Mouse (Mus musculus) limb, embryonic 14.5 days (tissue): Measurements from ENCODE around the gene Eps8l3. TPM values are rescaled to one million over a fixed set of nuclear protein-coding genes. Genes with fewer than 3 reads are reported as not detected.

ENCODE experiments used
- ATAC-seq: fragments of 200-750 bp; cut with Nextera tagmentation; 2 replicates; pipeline ENCODE4 v1.8.0; 2017; ENCODE audit warnings: low read depth, moderate number of reproducible peaks, moderate TSS enrichment; ENCODE audit not compliant: low FRiP score
- DNase-seq: peaks from one replicate; pipeline ENCODE4 v3.0.0-alpha.2; 2015; ENCODE audit warnings: low spot score
- H3K27ac ChIP-seq: fragments of 300-500 bp; sonication (generic); replicated peaks from 2 replicates; pipeline ENCODE4 v1.5.1; 2014; ENCODE audit warnings: low read depth, mild to moderate bottlenecking, low read length, moderate library complexity, mixed read lengths
- H3K27me3 ChIP-seq: fragments of 300-500 bp; sonication (generic); 2 replicates; pipeline ENCODE4 v1.6.1; 2014; ENCODE audit warnings: low read length, mixed read lengths; ENCODE audit not compliant: control insufficient read depth, insufficient read depth
- H3K36me3 ChIP-seq: fragments of 300-500 bp; sonication (generic); 2 replicates; pipeline ENCODE4 v1.6.1; 2014; ENCODE audit warnings: mild to moderate bottlenecking, low read length, moderate library complexity, mixed read lengths; ENCODE audit not compliant: control insufficient read depth, insufficient read depth
- H3K4me1 ChIP-seq: fragments of 300-500 bp; sonication (generic); 2 replicates; pipeline ENCODE4 v1.6.1; 2014; ENCODE audit warnings: antibody characterized with exemption, low read length, mixed read lengths; ENCODE audit not compliant: control insufficient read depth, insufficient read depth
- H3K4me2 ChIP-seq: fragments of 300-500 bp; sonication (generic); replicated peaks from 2 replicates; pipeline ENCODE4 v1.6.1; 2014; ENCODE audit warnings: low read depth, mild to moderate bottlenecking, low read length, moderate library complexity; ENCODE audit not compliant: severe bottlenecking
- H3K4me3 ChIP-seq: fragments of 300-500 bp; sonication (generic); replicated peaks from 2 replicates; pipeline ENCODE4 v1.5.1; 2014; ENCODE audit warnings: low read length
- H3K9ac ChIP-seq: fragments of 300-500 bp; sonication (generic); 2 replicates; pipeline ENCODE4 v1.6.1; 2014; ENCODE audit warnings: mild to moderate bottlenecking, low read depth, low read length, moderate library complexity; ENCODE audit not compliant: severe bottlenecking
- H3K9me3 ChIP-seq: fragments of 300-500 bp; sonication (generic); 2 replicates; pipeline ENCODE4 v1.6.1; 2016; ENCODE audit warnings: low read length; ENCODE audit not compliant: control insufficient read depth
- POLR2A ChIP-seq: fragments of 200-500 bp; IDR thresholded peaks from 2 replicates; pipeline ENCODE4 v1.8.0; 2012; ENCODE audit warnings: inconsistent platforms, mild to moderate bottlenecking, moderate library complexity, borderline replicate concordance; ENCODE audit not compliant: insufficient read depth, insufficient read length; ENCODE audit errors: extremely low read depth
- WGBS: fragments of 180-500 bp; shearing (Covaris S2); extraction: QIAGEN DNeasy Blood & Tissue Kit; methylation state at CpG from one replicate; pipeline ENCODE4 v1.1.7; 2014; 5-methylcytosine and 5-hydroxymethylcytosine counted together
- polyA plus RNA-seq, 2 experiments: library from polyadenylated mRNA; depleted of rRNA in 1 of 2; stranded (reverse) in 1 of 2; unstranded in 1 of 2; fragments of >200 nt; fragmentation: Nextera tagmentation in 1 of 2; extraction: Ambion mirVana in 1 of 2; gene quantifications; 2 replicates each; pipeline versions ENCODE4 v1.2.1 to v1.2.3; 2012 to 2014

The Eps8l3 gene
- polyA plus RNA-seq, 2 experiments, result 0.09 TPM; not detected in 1

DNA sequence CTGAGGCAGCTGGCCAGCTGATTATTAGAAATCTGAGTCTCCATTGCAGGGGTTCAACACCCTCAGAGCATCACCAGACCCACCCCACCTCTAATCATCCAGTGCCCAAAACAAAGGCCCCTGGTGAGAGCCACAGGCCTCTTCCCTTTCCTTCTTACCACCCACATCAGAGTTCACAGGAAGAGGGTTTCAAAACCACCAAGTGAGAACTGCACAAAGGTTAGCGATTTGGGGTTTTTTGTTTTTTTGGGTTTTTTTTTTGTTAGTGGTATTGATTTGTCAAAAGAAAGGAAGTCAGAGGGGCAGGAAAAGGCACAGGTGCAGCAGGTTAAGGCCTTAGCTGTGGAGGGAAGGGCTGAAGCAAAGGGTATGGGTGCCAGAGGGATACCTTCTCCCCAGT is 30.9 kb upstream of the Eps8l3 start:
- Histone ChIP-seq H3K27me3 (no peaks in the 10 kb centered on the region), H3K4me3 (no peak overlapping the region), H3K27ac (no peak overlapping the region), H3K36me3 (no peaks in the 10 kb centered on the region), H3K9ac (no peak overlapping the region), H3K4me2 (no peak overlapping the region), H3K9me3 (no peaks in the 10 kb centered on the region), H3K4me1 (peaks cover 22% of the 10 kb centered on the region)
- 88% methylated on average over 1 of the region's 1 CpGs for WGBS
- no peak for DNase-seq
- ATAC-seq, result no peak
- no peak for TF ChIP-seq POLR2A

DNA sequence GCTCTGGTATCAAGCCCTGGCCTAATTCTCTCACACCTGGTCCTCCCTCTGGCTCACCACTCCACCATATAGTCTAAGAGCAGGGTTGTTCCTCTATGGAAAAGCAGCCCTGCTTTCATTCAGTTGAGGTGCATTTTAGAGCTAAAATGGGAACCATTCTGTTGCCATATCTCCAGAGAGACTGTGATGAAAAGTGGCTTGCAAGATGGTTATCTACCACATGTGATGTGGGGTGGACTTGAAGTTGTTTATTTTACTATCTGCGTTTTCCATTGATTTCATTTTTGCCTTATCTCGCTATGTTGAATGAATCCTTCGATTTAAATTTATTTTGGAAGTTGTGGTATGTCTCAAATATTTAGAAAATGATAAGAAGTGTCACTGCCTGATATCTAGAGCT is 30.2 kb upstream of the Eps8l3 start:
- H3K4me1 ChIP-seq, result peaks cover 22% of the 10 kb centered on the region
- WGBS, result 88% methylated on average over 3 of the region's 3 CpGs
- H3K27ac ChIP-seq, result no peak overlapping the region
- ATAC-seq (no peak), DNase-seq (no peak)
- H3K36me3 ChIP-seq, result no peaks in the 10 kb centered on the region
- no peaks in the 10 kb centered on the region for H3K9me3 ChIP-seq
- no peak overlapping the region for H3K4me2 ChIP-seq
- H3K27me3 ChIP-seq, result no peaks in the 10 kb centered on the region
- H3K4me3 ChIP-seq, result no peak overlapping the region
- TF ChIP-seq POLR2A, result no peak
- no peak overlapping the region for H3K9ac ChIP-seq

DNA sequence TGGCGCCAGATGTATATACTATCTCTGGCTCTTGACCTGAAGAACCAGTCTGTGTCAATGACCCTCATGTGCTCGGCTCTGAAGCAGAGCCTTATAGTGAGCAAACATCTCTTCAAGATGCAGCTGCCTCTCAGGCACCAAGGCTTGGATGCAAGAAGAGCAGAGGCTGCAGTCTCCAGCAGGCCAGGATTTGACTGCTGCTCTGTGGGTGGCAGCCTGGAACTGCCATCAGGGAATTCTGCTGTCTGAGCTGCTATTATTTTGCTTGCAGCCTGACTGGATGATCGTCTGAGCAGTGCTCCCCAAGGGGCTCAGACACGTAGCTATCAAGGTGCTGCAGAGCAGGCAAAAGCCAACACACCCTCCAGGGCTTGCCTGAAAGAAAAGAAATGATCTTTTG is 28.9 kb upstream of the Eps8l3 start:
- WGBS, result 42% methylated on average over 4 of the region's 4 CpGs
- ATAC-seq, result no peak
- Histone ChIP-seq H3K36me3 (no peaks in the 10 kb centered on the region), H3K4me1 (peaks cover 26% of the 10 kb centered on the region), H3K27me3 (no peaks in the 10 kb centered on the region), H3K4me2 (no peak overlapping the region), H3K9me3 (no peaks in the 10 kb centered on the region), H3K9ac (no peak overlapping the region), H3K27ac (no peak overlapping the region), H3K4me3 (no peak overlapping the region)
- TF ChIP-seq POLR2A, result no peak
- no peak for DNase-seq

DNA sequence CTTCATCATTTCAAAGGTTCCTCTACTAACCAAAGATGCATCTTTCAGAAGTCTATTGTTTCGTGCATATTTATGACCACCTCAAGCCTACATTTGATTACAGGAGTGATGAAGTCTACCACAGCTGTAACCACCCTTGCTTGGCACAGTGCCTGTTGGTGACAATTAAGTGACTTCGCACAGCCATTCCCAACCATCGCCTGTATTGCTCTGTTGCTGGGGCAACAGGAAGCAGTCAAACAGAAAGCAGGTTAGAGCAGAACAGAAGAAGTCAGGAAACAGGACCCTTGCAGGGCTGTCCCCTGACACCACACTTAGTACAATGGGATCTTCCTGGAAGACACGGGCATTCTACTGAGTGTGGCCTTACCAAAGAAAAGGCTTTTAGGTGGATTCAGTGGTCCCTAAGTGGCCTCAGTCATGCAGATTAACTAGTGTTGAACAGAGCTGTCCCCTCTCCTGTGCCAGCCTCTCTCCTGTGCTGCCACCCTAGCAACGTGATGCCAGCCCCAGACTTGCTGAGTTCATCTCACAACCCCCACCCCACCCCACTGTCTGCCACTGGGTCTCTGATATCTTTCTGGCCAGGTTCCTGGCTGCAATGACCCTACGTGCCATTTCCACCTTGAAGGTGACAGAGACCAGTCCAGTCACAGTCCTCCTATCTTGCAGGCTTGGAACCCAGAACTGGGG is 27.9 kb upstream of the Eps8l3 start:
- 61% methylated on average over 6 of the region's 6 CpGs for WGBS
- no peak for DNase-seq
- H3K27ac ChIP-seq, result no peak overlapping the region

DNA sequence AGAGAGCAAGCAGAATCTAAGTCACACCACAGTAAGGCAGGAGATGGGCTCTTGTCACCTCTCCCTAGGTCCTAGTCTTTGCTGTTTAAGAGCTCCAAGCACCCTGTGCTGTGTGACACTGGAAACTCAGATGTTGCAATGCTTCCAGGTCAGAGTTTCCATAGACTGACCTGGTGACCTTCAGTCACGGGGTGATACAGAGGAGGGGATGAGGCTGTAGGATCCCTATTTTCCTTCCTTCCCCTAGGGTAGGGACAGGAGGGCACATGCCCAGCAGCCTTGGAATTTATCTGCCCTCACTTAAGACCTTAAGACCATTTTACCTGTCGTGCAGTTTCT is 27.4 kb upstream of the Eps8l3 start:
- peaks cover 18% of the 10 kb centered on the region for H3K4me1 ChIP-seq
- no peak for ATAC-seq
- H3K27ac ChIP-seq, result no peak overlapping the region
- H3K36me3 ChIP-seq, result no peaks in the 10 kb centered on the region
- no peak overlapping the region for H3K9ac ChIP-seq
- H3K27me3 ChIP-seq, result no peaks in the 10 kb centered on the region
- H3K4me3 ChIP-seq, result no peak overlapping the region
- H3K9me3 ChIP-seq, result no peaks in the 10 kb centered on the region
- no peak for TF ChIP-seq POLR2A
- no peak overlapping the region for H3K4me2 ChIP-seq
- WGBS, result 61% methylated on average over 2 of the region's 2 CpGs
- no peak for DNase-seq

More for the DNA sequence above, 27.9 kb upstream of the Eps8l3 start:
- Histone ChIP-seq H3K4me2 (no peak overlapping the region), H3K27me3 (no peaks in the 10 kb centered on the region), H3K36me3 (no peaks in the 10 kb centered on the region), H3K9me3 (no peaks in the 10 kb centered on the region), H3K9ac (no peak overlapping the region), H3K4me1 (peaks cover 22% of the 10 kb centered on the region), H3K4me3 (no peak overlapping the region)
- no peak for TF ChIP-seq POLR2A
- ATAC-seq, result no peak
